16 mouse cellular contexts compared by ENCODE assay signal in genomic region chr17:8791561-8791960, GRCm38 (mm10).
DNase-seq lines count a peak whose midpoint lies in the region; ATAC-seq lines count a peak whose summit lies in the region.
"Had no signal": no experiment of that assay in that cellular context is flagged by ENCODE, and none has a peak within 500 bp of the region (broad histone marks: within the 10 kb centered on the region; RNA-seq: fewer than 3 reads in every experiment).

No protein-coding gene starts in this region.

- no peak for DNase-seq in cerebellum, postnatal 10 days
- peak; percentile 44 to 59 for DNase-seq in cerebellum, adult 18-20 months
- DNase-seq in cerebellum, postnatal 4 days (ENCODE audit: low spot score in 2 of 2): no peak
- peak; percentile 63 for DNase-seq in cerebellum, adult 9-11 months
- DNase-seq in cerebellum, postnatal 14 days: no peak
- peak; percentile 90 for DNase-seq in brain, adult 2 months (ENCODE audit: low read depth, low spot score)
- DNase-seq: adrenal gland, adult 8-10 months; adrenal gland, postnatal 14 days; adrenal gland, postnatal 36 days; B cell, adult 2 months; forebrain, postnatal 0 days had no signal

- ATAC-seq in cerebellum, adult (ENCODE audit: insufficient number of reproducible peaks, low FRiP score, low TSS enrichment): peak; percentile 45; the same call in 1 of the 2 replicates
- ATAC-seq: activated CD4-positive, CD25-positive, alpha-beta regulatory T cell, adult 4 months; CD4-positive, CD25-positive, alpha-beta regulatory T cell, adult 4 months; forebrain, embryonic 13.5 days; forebrain, embryonic 15.5 days; forebrain, postnatal 0 days had no signal

Comparison
In these comparisons a context has a peak if more than half of its experiments do, and no peak if none do; other contexts are left out.
1. DNase-seq: peak in cerebellum, adult 18-20 months (2 of 2), cerebellum, adult 9-11 months (single experiment) and brain, adult 2 months (single experiment); none in cerebellum, postnatal 10 days (0 of 2), cerebellum, postnatal 4 days (0 of 2) and cerebellum, postnatal 14 days (0 of 2).